Mouse (Mus musculus) left cerebral cortex, adult 8-10 months (tissue): ENCODE measurements around the gene Dctpp1. TPM values are rescaled to one million over a fixed set of nuclear protein-coding genes. Genes with fewer than 3 reads are reported as not detected.
A peak's percentile ranks its signal among the peaks of the same experiment; 100 is the strongest.
"Not testable (repeated sequence)": the region's sequence is repeated elsewhere in the genome, so short reads cannot be mapped to it uniquely, and the experiment has no call there.

Experiments
- DNase-seq, 2 experiments: peaks; one replicate each; pipeline ENCODE4 v3.0.0; 2022; ENCODE audit warnings: low spot score in 2 of 2
- total RNA-seq, 4 experiments: library from RNA; stranded (reverse); gene quantifications; 2 replicates each; pipeline ENCODE4 v1.2.4; 2022

The Dctpp1 gene
- total RNA-seq, 4 experiments from 2014 or later: 24.3 to 28.3 (median 26.0) TPM

DNA sequence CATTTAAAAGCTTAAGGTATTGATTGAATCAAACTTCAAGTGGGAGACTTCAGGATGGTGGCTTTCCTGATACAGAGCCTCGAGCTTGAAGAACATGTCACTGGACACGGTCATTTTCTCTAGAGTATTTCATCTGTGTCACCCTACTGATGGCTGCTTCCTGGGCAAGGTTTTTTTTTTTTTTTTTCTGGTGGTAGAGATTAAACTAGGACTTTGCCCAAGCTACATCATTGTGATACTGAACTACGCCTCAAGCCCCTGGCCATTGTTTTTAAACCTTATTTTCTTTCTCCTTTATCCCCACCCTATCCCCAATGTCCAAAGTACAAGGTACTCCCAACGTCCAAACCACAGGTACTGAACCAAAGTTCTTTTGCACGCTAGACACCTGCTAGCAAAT is 10.2 kb upstream of the Dctpp1 start:
- no peak for DNase-seq

GRCm38 (mm10) chr7:127270256-127270655 is 9.7 kb upstream of the Dctpp1 start:
- no peak for DNase-seq

DNA sequence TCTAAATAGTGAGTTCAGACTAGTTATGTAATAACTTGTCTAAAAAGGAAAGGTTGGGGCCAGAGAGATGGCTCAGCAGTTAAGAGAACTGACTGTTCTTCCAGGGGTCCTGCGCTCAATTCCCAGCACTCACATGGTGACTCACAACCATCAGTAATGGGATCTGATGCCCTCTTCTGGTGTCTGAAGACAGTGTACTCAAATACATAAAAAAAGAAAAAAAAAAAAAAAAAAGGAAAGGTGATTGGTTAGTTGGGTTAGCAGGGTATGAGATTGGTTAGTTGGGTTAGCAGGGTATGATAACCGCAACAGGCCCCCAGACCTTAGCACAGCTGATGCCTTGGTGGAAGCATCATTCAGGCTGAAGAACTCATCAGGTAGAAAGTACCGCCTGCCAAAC is 3.0 kb upstream of the Dctpp1 start:
- DNase-seq: no peak

GRCm38 (mm10) chr7:127262218-127262961 is 1.9 kb upstream of the Dctpp1 start:
- DNase-seq: no peak

DNA sequence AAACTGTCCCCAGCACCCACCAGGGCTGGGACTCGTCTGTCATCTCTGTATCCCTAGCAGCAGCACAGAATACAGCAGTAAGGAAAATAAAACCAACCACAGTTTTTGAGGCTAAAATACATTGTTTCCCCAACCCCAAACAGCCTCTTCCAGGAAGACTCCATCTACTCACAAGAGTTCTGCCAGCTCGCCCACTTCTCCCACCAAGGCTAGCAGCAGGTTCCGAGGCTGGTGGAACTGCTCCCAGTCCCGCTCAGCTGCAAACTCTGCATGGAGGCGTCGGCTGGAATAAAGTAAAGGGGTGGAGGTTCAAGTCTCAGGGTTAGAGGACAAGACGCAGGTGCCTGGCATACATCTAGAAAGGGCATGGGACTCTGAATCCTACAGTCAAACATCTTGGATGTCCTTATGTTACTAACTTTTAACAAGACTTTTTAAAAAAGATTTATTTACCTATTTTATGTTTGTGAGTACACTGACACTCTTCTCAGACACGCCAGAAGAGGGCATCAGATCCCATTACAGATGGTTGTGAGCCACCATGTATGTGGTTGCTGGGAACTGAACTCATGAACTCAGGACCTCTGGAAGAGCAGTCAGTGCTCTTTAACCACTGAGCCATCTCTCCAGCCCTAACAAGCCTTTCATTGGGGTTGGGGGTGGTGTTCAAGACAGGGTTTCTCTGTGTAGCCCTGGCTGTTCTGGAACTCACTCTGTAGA is 1.2 kb downstream of the Dctpp1 start:
- DNase-seq: no peak

- no peak for DNase-seq
These were observed 4.0 kb downstream of the Dctpp1 start for GRCm38 (mm10) chr7:127256518-127256917.

GRCm38 (mm10) chr7:127255965-127256364 is 4.5 kb downstream of the Dctpp1 start:
- DNase-seq: no peak

DNA sequence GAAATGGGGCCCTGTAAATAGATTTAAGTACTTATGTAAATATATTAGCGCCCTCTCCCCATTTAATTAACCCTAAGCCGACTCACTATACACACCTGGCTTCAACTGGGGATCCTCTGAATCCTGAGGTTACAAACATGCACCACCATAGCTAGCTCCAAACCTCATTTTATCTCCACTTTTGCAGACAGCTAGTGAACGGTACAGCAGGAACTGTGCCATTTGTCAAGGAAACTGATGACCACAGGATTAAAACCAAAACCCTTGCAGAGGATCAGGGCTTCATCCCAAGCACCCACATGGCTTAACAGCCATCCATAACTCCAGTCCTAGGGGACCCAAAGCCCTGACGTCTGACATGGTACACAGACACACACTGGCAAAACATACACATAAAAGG is 5.5 kb downstream of the Dctpp1 start:
- DNase-seq: no peak

DNA sequence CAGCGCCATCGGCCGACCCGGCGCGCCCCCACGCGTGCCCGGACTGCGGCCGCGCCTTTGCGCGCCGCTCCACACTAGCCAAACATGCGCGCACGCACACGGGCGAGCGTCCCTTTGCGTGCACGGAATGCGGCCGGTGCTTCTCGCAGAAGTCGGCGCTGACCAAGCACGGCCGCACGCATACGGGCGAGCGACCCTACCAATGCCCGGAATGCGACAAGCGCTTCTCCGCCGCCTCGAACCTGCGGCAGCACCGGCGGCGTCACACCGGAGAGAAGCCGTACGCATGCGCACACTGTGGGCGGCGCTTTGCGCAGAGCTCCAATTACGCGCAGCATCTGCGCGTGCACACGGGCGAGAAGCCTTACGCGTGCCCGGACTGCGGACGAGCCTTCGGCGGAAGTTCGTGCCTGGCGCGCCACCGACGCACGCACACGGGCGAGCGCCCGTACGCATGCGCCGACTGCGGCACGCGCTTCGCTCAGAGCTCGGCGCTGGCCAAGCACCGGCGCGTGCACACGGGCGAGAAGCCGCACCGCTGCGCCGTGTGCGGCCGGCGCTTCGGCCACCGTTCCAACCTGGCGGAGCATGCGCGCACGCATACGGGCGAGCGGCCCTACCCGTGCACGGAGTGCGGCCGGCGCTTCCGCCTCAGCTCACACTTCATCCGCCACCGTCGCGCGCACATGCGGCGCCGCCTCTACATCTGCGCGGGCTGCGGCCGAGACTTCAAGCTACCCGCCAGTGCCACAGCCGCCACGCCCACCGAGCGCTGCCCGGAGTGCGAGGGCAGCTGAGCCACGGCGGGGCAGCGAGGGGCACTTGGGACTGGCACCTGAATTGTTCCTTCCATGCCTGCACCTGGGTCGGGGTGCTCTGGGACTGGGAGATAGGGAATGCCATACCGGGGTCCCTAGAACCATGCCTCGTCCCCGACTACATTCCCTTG is 6.4 kb downstream of the Dctpp1 start:
- peak; percentile 84 to 93 for DNase-seq

DNA sequence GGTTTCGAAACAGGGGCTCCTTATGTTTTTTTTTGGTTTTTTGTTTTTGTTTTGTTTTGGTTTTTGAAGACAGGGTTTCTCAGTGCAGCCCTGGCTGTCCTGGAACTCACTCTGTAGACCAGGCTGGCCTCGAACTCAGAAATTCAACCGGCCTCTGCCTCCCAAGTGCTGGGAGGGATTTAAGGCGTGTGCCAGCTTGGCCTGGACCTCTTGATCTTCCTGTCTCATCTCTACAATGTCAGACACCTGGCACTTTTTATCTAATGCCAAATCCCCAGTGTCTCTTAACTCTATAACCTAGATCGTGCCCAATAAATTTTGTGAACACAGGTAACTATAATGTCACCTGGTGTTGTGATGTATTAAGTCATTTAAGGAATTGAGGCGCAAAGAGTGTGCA is 7.2 kb downstream of the Dctpp1 start:
- no peak for DNase-seq

GRCm38 (mm10) chr7:127252414-127252813 is 8.1 kb downstream of the Dctpp1 start:
- DNase-seq: no peak

DNA sequence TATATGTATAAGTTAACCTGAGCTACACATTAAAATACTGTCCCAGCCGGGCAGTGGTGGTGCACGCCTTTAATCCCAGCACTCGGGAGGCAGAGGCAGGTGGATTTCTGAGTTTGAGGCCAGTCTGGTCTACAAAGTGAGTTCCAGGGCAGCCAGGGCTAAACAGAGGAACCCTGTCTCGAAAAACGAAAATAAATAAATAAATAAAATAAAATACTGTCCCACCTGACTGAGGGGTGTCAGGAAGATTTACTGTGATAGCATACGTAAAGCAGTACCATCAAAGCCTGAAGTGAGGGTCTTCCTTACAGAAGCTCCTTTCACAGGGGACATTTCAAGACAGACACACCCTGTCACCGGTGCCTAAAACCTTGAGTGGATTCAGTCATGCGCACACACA is 10.0 kb downstream of the Dctpp1 start:
- DNase-seq: not testable (repeated sequence)

- DNase-seq: no peak
These were observed 15.6 kb downstream of the Dctpp1 start for GRCm38 (mm10) chr7:127244658-127245510.

DNA sequence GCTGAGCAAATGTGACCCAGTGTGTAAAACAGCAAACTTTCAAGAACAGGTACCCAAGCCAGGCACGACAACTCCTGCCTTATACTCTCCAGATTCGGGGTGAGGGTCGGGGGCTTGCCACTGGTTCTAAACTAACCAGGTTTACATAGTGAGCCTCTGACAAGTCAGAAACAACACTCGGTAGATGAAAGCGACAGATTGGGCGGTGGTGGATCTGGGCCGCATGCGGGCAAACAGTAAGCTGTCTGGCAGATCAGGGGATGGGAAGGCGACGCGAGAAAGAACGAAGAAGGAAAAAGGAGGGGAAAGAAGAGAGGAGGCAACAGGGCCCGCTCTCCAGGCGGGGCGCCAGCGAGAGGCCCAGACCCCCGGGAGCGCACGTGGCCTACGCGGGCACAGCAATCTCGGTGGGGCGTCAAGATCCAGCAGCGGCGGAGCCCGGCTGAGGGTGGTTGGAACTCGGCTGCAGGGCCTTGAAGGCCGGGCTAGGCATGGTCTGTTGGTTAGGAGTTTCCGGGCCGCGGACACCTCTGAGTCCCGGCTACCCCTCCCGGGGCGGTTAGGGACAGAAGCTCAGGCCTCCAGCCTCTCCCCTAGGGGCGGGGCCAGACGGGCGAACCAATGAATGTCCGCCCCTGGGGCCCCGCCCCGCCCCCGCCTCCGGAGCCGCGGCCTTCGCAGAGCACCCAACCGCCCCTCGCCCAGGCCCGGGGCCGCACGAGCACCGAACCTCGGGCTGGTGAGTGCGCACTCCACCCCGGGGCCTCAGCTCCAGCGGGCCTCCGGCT is 16.4 kb downstream of the Dctpp1 start, which contains the start of gene Zfp771:
Gene Zfp771, plus strand, starts transcription at position 405 of the 788 bp plus-strand sequence.
- DNase-seq: peak; percentile 79 to 94

DNA sequence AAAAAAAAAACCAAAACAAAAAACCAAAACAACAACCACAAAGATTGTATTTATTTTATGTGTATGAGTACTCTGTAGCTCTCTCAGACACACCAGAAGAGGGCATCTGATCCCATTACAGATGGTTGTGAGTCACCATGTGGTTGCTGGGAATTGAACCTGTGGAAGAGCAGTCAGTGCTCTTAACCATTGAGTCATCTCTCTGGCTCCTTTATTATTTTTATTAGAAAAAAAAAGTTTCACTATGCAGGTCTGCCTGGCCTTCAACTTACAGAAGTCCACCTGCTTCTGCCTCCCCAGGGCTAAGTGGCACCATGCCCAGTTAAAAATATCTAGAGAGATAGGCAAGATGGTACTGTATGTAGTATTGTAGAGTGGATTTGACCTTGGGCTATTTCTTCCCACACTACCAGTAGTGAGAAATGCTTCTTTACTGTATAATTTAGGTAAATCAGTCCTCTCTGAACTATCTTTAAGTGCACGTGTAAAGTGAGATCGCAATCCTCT is 17.1 kb downstream of the Dctpp1 start:
- DNase-seq: no peak

GRCm38 (mm10) chr7:127234777-127235176 is 25.7 kb downstream of the Dctpp1 start:
- DNase-seq: no peak

DNA sequence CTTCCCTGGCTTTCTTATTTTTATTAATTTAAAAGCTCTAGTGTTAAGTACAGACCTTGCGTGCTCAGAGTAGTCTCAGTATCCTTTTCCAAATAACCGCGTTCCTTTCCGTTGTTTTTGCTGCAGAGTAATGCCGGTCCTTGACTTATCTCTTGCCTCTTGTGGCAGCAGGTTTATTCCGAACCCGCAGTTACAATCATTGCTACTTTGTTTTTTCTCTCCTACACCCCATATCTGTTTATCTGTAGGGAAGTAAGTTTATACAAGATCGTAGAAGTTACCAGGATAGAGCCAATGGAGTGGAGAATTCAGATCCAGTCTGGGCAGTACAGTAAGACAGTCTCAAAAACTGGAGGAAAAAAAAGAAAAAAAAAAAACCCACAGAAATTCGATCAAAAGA is 26.7 kb downstream of the Dctpp1 start:
- no peak for DNase-seq

DNA sequence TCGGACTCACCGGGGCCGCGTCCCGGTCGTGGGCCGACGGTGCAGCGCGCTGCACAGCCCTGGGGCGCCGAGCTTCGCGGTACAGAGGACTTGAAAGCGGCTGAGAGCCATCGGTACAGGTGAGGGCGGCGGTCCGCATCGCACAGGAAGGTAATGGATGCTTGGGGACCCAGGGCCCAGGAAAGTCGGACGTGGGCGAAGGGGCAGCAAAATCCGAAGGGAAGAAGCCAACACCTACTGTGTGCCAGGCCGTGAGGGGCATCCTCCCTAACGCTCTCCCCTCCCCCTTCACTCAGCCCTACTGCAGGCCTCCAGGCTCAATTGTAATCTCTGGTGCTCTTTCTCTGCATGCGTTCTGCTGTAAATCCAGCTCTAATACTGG is 27.1 kb downstream of the Dctpp1 start:
- no peak for DNase-seq

- peak; percentile 62 to 74 for DNase-seq
These were observed 27.7 kb downstream of the Dctpp1 start, which contains the start of the genes Zfp553 and Sept1 for GRCm38 (mm10) chr7:127232622-127233367. TSS of gene Zfp553 (plus strand) at chr7:127233061. TSS of gene Sept1 (minus strand) at chr7:127233130.
